Mouse (Mus musculus) Patski (cell line): Measurements from ENCODE around the gene Rita1. TPM values are rescaled to one million over a fixed set of nuclear protein-coding genes. Genes with fewer than 3 reads are reported as not detected.

Source experiments
- ATAC-seq: fragments of 100-300 bp; one replicate; pipeline ENCODE4 v1.8.0; 2021
- CTCF ChIA-PET: fragments of 350-600 bp; sonication (Branson Sonifier 250); formaldehyde crosslinking; loops from one replicate; lab custom pipeline; 2022; ENCODE audit warnings: inconsistent platforms; lab: Charles Lee
- POLR2A ChIA-PET: fragments of 350-600 bp; sonication (Branson Sonifier 250); formaldehyde crosslinking; loops from one replicate; lab custom pipeline; 2022; ENCODE audit warnings: antibody characterized with exemption, inconsistent platforms; lab: Charles Lee
- DNase-seq: peaks from one replicate; pipeline ENCODE4 v3.0.0-alpha.2; 2011; ENCODE audit warnings: low read depth, low spot score
- H3K27me3 ChIP-seq: fragments of 371-371 bp; one replicate; pipeline ENCODE4 v1.5.1; 2021
- CTCF ChIP-seq: fragments of 100-300 bp; IDR thresholded peaks from one replicate; pipeline ENCODE4 v1.5.1; 2021
- in situ Hi-C: fragments of 300-500 bp; cut with MboI; formaldehyde crosslinking; loops from 3 replicates; pipeline ENCODE4 v1.11.1; 2018; ENCODE audit warnings: low pct_unique_long_range_greater_than_20kb, mixed read lengths
- polyA plus RNA-seq: library from polyadenylated mRNA; unstranded; gene quantifications from one replicate; pipeline ENCODE4 v1.2.3, GENCODE M21; 2021

The Rita1 gene
- polyA plus RNA-seq, 1 experiment from 2014 or later = 14.0 TPM

DNA sequence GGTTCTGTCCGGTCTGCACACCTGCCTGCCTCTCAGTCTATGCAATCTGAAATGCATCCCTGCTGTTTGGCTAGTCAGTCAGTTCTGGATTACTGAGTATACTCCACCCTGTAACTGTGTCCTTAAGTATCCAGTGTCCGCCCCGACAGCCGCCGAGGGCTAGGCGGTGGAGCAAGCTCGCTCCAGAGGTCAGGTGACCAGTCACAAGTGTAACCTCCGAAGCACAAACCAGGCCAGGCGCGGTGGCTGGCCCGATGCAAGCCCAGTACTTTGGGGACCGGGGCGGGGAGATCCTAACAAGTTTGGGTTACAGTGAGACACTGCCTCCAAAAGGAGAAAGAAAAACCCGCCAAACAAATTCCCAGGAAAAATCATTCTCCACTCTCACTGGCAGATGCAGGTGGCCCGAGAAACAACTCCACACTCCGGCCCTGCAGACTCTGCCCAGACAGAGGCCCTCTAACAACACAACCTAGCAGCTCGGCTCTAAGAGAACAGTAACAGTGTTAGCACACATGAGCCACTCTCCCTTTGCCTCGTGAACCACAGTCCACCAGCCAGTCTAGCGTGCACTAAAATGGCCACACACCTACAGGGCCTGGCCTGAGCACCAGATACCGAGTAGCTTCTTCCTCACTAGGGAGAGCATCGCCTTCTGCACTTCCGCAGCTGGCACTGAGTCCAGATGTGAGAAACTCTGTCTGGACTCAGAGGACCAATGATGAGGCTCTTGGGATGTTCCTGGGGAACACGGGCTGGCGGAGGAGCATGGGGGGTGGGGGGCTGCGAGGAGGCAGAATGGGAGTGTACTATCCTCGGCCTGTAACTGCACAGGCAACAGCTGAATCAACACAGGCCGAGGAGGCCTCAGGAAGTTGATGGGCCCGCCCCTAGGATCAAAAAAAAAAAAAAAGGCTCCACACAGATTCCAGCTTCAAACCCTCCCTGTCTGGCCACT, 49.2 kb downstream of the Rita1 start:
- TF ChIP-seq CTCF = no peak
- CTCF ChIA-PET = interaction anchor here (0.8 kb wide), 2 partner anchors 19 to 24 kb away, joined by 3 read pairs; no protein-coding TSS in a partner anchor
- ATAC-seq (no peak), DNase-seq (no peak)
- no peaks in the 10 kb centered on the region for H3K27me3 ChIP-seq
- in situ Hi-C loops = no loop called here
- POLR2A ChIA-PET = interaction anchor here (0.5 to 1.0 kb wide), 5 partner anchors 16 to 1152 kb away, joined by 3 read pairs; no protein-coding TSS in a partner anchor

DNA sequence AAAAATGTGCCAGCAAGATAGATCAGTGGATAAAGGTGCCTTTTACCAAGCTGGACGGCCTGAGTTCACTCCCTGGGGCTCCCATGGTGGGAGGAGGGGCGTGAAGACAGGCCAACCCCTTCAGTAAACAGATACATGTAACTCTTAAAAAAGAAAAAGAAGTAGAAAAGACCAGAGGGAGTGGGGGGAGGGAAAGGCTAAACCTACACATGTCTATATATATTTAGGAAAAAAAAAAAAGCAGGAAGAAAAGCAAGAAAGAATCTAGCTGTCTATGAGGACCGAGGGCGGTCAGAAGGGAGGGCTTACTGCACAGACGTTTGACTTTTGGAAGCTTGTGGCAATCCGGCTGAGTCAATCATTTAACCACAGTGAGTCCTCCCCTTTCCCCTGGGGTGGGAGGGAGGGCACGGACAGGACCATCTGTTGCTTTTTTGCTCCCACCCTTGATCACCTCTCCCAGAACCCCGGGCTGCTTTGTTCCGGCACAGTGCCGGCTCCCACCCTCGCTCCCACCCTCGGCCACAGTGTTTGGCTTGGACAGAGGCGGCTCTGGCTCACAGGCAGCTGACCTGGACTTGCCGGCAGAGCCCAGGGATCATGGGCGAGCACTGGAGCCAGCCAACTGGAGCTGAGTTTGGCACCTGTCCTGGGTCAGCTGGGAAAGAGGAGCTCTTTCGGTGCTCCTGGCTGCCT, 51.6 kb downstream of the Rita1 start:
- in situ Hi-C loops = no loop called here
- no peaks in the 10 kb centered on the region for H3K27me3 ChIP-seq

DNA sequence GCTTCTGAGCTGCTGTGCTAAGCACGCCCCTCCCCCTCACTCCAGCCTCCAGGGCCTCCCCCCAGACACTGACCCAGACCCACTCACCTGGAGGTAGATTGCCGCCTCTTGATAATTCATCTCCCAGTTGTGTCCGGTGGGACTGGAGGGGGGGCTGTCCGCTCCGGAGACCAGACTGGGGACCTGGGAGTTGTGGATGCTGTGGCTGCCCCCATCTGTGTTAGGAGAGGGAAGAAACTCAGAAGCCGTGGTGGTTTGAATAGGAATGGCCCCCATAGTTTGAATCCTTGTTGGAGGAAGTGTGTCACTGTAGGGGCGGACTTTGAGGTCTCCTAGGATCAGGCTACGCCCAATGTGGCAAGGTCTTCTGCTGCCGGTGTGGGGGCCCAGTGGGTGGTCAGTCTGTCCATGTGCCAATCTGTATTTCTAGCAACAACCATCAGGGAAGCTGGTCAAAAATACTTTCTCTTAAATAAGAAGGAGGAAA, 52.2 kb downstream of the Rita1 start:
- H3K27me3 ChIP-seq = no peaks in the 10 kb centered on the region
- ChIA-PET CTCF (interaction anchor here (1.3 to 1.7 kb wide), 6 partner anchors 14 to 40 kb away, joined by 3 to 6 read pairs (median 5); no protein-coding TSS in a partner anchor), POLR2A (interaction anchor here (0.6 to 2.0 kb wide), 8 partner anchors 10 to 276 kb away, joined by 3 to 13 read pairs (median 4); partner anchors contain the start of genes Iqcd and Tpcn1)
- in situ Hi-C loops = no loop called here
- ATAC-seq (no peak), DNase-seq (no peak)
- no peak for TF ChIP-seq CTCF

More for the DNA sequence above, 51.6 kb downstream of the Rita1 start:
- ChIA-PET POLR2A (interaction anchor here (0.6 to 2.0 kb wide), 8 partner anchors 14 to 276 kb away, joined by 3 to 13 read pairs (median 4); partner anchors contain the start of genes Iqcd and Tpcn1), CTCF (interaction anchor here (0.8 to 1.7 kb wide), 7 partner anchors 14 to 45 kb away, joined by 3 to 6 read pairs (median 5); no protein-coding TSS in a partner anchor)
- DNase-seq = peak; percentile 96
- peak; percentile 94 for ATAC-seq
- TF ChIP-seq CTCF = no peak

DNA sequence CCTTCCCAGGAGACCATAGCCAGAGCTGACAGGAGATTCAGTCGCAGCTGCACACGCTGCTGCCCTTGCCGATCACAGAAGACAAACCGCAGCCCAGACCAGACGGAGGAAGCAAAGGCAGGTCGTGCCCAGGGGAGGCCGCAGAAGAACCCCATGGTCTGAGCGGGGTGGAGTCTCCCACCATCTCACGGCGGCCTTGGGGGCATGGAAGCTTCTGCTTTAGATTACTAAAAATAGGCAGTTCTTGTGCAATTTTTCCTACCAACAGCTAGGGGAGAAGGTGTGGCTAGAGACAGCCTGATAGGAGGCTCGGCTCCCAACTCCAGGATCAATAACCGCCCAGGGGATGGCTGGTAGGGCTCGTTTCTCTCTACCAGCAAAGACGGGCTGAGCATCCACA, 53.6 kb downstream of the Rita1 start:
- DNase-seq = no peak
- in situ Hi-C loops = no loop called here
- no peak for TF ChIP-seq CTCF
- ChIA-PET POLR2A (interaction anchor here (1.1 to 2.0 kb wide), 3 partner anchors 11 to 47 kb away, joined by 3 to 9 read pairs (median 5); no protein-coding TSS in a partner anchor), CTCF (interaction anchor here (1.1 to 1.4 kb wide), 3 partner anchors 9 to 47 kb away, joined by 3 to 4 read pairs (median 3); no protein-coding TSS in a partner anchor)
- no peaks in the 10 kb centered on the region for H3K27me3 ChIP-seq
- no peak for ATAC-seq

DNA sequence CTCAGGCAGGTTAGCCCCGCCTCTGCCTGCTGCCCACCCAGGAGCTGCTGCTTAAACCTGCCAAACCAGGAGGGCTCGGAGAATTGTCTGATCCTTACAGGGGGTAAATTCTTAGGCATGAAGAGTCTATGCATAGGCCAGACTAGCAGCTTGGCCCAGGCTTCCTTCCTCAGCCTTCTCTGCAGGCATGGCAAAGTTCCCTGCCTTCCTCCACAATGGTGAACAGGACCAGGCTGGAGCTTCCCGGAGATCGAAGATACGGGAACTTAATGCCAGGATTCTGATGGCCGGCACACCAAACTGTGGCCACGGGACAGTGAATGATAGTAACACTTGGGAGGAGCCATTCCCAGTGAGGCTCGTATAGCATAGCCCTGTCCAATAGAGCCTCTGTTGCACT, 54.3 kb downstream of the Rita1 start:
- ChIA-PET POLR2A (interaction anchor here (0.6 to 2.0 kb wide), 3 partner anchors 22 to 30 kb away, joined by 3 to 5 read pairs (median 3); no protein-coding TSS in a partner anchor), CTCF (interaction anchor here (1.1 to 1.4 kb wide), 3 partner anchors 8 to 48 kb away, joined by 3 to 4 read pairs (median 3); no protein-coding TSS in a partner anchor)
- ATAC-seq (no peak), DNase-seq (no peak)
- H3K27me3 ChIP-seq = no peaks in the 10 kb centered on the region
- in situ Hi-C loops = no loop called here
- TF ChIP-seq CTCF = no peak

DNA sequence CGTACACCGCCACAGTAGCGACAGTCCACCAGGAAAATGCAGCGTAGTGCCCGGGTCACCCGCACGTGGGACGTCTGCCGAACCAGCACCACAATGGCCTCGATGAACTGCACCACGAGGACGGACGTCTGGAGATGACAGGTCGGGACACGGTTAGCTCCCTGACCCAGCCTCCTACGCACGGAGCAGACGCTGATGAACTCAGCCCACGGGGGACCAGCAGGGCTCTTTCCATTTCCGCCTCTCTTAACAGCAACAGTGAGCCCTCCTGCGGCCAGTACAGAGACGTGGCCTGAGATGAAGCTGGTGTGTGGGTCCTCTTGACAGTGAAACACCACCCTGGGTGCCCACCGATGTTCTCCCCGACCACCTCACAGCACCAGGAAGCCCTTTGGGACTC, 56.5 kb downstream of the Rita1 start:
- in situ Hi-C loops = no loop called here
- ChIA-PET CTCF (interaction anchor here (0.9 to 1.1 kb wide), 2 partner anchors 40 to 63 kb away, joined by 3 read pairs; no protein-coding TSS in a partner anchor), POLR2A (interaction anchor here (1.4 kb wide), 1 partner anchor 17 kb away, joined by 3 read pairs; no protein-coding TSS in a partner anchor)
- TF ChIP-seq CTCF = no peak
- ATAC-seq = no peak
- no peak for DNase-seq
- H3K27me3 ChIP-seq = no peaks in the 10 kb centered on the region

DNA sequence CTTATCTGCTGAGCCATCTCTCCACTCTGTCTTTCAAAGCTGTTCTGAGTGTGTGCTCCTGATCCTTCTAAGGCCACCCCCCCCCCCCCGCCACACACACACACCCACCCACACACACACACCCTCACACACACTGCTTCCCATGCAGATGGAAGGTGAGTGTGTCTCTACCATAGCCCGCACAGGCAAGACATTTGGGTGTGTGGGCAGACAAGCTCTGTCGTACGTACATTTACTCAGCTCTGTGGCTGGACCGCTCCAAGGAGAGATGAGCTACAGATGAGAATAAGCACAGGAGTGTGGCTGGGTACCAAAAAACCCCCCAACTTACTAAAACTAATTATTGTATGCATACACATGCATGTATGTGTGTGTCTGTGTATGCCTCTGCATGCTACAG, 61.7 kb downstream of the Rita1 start:
- CTCF ChIA-PET = interaction anchor here (0.8 to 1.6 kb wide), 3 partner anchors 8 to 28 kb away, joined by 3 to 4 read pairs (median 3); no protein-coding TSS in a partner anchor
- no peaks in the 10 kb centered on the region for H3K27me3 ChIP-seq
- in situ Hi-C loops = no loop called here
- no peak for ATAC-seq
- POLR2A ChIA-PET = interaction anchor here (0.9 kb wide), 1 partner anchor 40 kb away, joined by 3 read pairs; no protein-coding TSS in a partner anchor
- no peak for DNase-seq
- no peak for TF ChIP-seq CTCF

DNA sequence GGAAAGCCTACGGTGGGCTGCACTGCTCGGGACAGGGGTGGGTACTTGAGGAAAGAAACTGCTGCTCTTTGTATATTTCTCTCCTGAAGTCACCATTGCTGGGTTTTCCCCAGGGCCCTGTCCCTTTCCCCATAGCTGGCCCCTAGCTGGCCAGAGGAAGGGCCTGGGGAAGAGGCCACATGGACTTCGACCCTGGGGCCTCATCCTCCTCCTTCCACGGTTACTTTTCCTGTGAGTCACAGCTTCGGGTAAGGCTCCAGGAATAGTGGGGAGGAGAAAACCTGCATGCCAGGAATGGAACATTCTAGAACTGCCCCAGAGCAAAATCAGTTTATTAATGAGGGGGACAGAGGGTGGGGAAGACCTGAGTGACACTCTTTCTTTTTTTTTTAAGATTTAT, 62.3 kb downstream of the Rita1 start:
- DNase-seq (no peak), ATAC-seq (no peak)
- no peak for TF ChIP-seq CTCF
- H3K27me3 ChIP-seq = no peaks in the 10 kb centered on the region
- ChIA-PET POLR2A (interaction anchor here (0.9 kb wide), 2 partner anchors 19 to 40 kb away, joined by 3 read pairs; no protein-coding TSS in a partner anchor), CTCF (interaction anchor here (0.8 to 1.6 kb wide), 4 partner anchors 8 to 51 kb away, joined by 3 to 4 read pairs (median 4); no protein-coding TSS in a partner anchor)
- in situ Hi-C loops = no loop called here

DNA sequence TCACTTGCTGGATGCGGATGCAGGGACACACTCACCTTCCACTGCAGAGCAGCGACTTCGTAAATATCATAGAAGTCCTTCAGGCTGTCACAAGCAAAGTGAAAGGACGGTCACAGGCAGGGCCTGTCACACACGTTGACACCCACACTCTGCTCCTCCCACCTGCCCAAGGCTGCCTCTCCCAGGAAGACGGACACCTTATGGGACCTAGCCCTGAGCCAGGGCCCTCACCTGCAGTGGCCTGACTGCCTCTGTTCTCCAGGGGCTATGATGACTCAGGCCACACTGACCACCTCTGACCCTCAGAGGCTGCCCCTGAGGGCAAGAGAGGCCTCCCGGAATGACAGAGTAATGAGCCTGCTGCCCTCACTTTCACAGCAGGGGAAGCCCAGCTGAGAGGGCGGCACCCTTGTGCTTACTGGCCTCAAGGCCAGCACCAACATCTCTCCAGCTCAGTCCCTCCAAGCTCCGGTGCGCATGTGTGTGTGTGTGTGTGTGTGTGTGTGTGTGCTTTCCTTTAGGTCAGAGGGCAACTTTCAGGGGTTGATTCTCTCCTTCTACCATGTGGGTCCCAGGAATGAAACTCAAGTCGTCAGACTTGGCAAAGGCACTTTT, 64.0 kb downstream of the Rita1 start:
- ChIA-PET POLR2A (interaction anchor here (0.7 kb wide), 1 partner anchor 13 kb away, joined by 3 read pairs; no protein-coding TSS in a partner anchor), CTCF (interaction anchor here (1.2 kb wide), 1 partner anchor 43 kb away, joined by 3 read pairs; no protein-coding TSS in a partner anchor)
- in situ Hi-C loops = no loop called here
- no peaks in the 10 kb centered on the region for H3K27me3 ChIP-seq
- TF ChIP-seq CTCF = no peak
- DNase-seq (no peak), ATAC-seq (no peak)

Other genes with a start within 250 kb of the Rita1 start
- 0.03 TPM for gene Lhx5, start 180.9 kb downstream of the Rita1 start, polyA plus RNA-seq
- gene Sdsl, start 139.8 kb downstream of the Rita1 start, polyA plus RNA-seq = 18.5 TPM
- gene Sds, start 136.1 kb downstream of the Rita1 start, polyA plus RNA-seq = 1.3 TPM
- gene Plbd2, start 109.0 kb downstream of the Rita1 start, polyA plus RNA-seq = 97.1 TPM
- gene Slc8b1, start 101.4 kb downstream of the Rita1 start, polyA plus RNA-seq = 13.4 TPM
- gene Tpcn1, start 23.9 kb downstream of the Rita1 start, polyA plus RNA-seq = 125 TPM
- gene Iqcd, start 23.6 kb downstream of the Rita1 start, polyA plus RNA-seq = 10.5 TPM
- 54.0 TPM for gene Ddx54, start 150 bp upstream of the Rita1 start, polyA plus RNA-seq
- 0.10 TPM for gene Cfap73, start 21.6 kb upstream of the Rita1 start, polyA plus RNA-seq
- 0.15 TPM for gene Rasal1, start 36.2 kb upstream of the Rita1 start, polyA plus RNA-seq
- gene Dtx1, start 99.3 kb upstream of the Rita1 start, polyA plus RNA-seq = 0.30 TPM
- not detected for gene Oas2, start 137.3 kb upstream of the Rita1 start, polyA plus RNA-seq
- gene Oas3, start 165.1 kb upstream of the Rita1 start, polyA plus RNA-seq = 0.04 TPM
- gene Oas1e, start 182.9 kb upstream of the Rita1 start, polyA plus RNA-seq = not detected
- 1.9 TPM for gene Oas1c, start 199.9 kb upstream of the Rita1 start, polyA plus RNA-seq
- not detected for gene Oas1f, start 234.8 kb upstream of the Rita1 start, polyA plus RNA-seq
- gene Oas1h, start 248.8 kb upstream of the Rita1 start, polyA plus RNA-seq = not detected